Mouse (Mus musculus) kidney, postnatal 14 days (tissue): ENCODE results near the gene Rsrc1.

Experiments used
- DNase-seq: peaks from one replicate; pipeline ENCODE4 v3.0.0; 2022; ENCODE audit warnings: mixed read lengths

The Rsrc1 gene

GRCm38 (mm10) chr3:66981101-66981661 lies at the start of gene Rsrc1:
Gene Rsrc1 (plus strand): TSS chr3:66981390.
- peak; percentile 72 for DNase-seq

DNA sequence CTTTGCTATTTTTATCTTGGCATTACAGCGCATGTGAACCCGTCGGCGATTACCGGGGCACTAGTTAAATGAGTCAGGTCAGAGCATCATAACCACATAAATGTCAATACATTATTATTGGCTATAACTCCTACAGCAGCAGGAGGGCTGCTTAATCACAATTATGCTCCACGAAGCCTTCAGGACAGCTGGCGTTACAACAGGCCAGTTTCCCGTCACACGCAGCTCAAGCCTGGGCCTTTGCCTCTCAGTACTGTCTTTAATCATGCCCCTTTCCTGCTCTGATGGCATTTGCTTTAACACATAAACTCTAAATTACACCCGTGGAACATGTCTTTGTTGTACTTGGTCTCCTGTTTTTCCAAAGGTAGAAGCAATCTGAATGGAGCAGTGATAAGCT lies 41.5 kb upstream of the Rsrc1 start:
- DNase-seq = no peak

DNA sequence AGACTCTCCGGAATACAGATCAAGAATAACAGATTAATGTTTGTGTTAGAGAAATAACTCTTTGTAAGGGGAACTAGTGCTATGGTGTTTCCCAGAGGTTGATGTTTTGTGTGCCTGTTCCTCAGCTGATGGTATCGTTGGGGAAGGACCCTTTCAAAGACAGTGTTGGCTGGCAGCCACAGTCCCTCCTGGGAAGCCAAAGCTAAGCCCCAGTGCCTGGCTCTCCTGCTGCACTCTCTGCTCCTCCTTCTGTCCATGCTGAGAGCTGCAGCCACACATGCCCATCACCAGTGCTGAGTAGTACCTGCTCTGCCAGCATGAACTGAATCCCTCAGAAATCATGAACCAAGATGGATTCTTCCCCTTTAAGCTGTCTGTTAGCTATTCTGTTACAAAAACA lies 26.1 kb upstream of the Rsrc1 start:
- no peak for DNase-seq

DNA sequence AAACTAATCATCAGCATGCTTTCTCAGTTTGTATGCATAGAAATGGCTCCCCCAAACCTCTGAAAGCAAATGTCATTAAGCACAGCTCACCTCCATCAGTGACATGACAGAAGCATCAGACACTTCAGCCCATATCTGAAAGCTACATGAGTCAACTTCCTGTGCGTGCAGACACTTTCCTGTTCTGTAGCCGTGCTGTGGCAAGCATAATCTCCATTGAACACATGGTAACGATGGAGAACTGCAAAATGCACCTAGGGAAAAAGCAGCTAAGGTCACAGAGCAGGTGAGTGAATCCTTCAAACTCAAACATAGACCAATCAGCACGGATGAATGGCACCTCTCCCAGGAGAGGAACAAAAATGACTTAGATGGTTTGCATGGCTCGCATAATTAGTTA lies 21.2 kb upstream of the Rsrc1 start:
- DNase-seq = no peak

DNA sequence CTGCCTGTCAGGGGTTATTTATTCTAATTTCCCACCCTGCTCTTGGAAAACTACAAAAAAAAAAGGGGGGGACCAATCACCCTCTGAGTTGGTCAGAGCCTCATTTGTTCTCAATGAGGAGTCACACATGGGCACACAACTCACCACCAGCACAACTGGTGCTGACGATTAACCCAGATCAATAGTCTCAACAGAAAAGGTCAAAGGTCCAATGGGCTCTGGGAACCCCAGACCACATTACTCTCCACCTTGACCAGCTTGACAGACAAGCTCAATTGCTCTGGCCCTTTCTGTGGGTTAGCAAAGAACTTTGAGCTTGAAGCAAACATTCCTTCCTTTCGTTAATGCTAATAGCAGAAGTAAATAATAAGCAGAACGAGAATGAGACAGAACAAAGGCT lies 16.3 kb upstream of the Rsrc1 start:
- DNase-seq = no peak

- DNase-seq = no peak
Observed at GRCm38 (mm10) chr3:66967508-66967907, 13.7 kb upstream of the Rsrc1 start.

GRCm38 (mm10) chr3:66970261-66970660 lies 10.9 kb upstream of the Rsrc1 start:
- no peak for DNase-seq

DNA sequence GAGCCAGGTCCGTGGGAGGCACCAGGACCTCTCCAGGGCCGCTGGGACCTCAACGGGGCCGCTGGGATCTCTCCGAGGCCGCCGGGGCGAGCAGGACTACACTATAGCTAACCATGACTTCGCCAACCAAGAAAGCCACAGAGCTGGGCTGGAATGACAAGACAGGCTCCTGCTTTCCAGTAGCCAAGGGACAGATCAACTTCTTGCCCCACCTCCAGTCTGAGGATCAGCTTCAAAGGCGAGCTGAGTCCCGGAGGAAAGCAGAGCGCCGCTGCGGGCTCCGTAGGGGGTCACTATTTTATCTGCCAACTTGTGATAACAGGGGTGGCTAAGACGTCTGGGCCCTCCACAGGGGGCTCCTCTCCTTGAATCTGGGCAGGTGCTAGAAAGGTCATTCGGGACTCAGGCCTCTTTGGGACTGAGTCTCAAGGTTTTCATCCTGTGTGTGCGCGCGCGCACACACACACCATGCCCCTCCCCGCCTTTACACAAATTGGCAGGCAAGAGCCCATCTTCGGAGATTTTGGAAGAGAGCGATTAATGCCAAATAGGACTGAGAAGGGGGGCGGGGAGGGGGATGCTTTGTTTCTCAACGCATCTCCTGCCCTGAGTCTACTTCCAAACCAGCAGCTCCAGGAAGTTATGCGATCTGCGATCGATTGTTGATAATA lies 10.4 kb upstream of the Rsrc1 start:
- DNase-seq = no peak

- DNase-seq = no peak
Observed at GRCm38 (mm10) chr3:66972191-66972950, 8.8 kb upstream of the Rsrc1 start.

GRCm38 (mm10) chr3:66973391-66973943 lies 7.7 kb upstream of the Rsrc1 start:
- DNase-seq = peak; percentile 80

- DNase-seq = no peak
Observed at GRCm38 (mm10) chr3:66974501-66974900, 6.7 kb upstream of the Rsrc1 start.

GRCm38 (mm10) chr3:66976889-66977615 lies 4.1 kb upstream of the Rsrc1 start:
- no peak for DNase-seq

DNA sequence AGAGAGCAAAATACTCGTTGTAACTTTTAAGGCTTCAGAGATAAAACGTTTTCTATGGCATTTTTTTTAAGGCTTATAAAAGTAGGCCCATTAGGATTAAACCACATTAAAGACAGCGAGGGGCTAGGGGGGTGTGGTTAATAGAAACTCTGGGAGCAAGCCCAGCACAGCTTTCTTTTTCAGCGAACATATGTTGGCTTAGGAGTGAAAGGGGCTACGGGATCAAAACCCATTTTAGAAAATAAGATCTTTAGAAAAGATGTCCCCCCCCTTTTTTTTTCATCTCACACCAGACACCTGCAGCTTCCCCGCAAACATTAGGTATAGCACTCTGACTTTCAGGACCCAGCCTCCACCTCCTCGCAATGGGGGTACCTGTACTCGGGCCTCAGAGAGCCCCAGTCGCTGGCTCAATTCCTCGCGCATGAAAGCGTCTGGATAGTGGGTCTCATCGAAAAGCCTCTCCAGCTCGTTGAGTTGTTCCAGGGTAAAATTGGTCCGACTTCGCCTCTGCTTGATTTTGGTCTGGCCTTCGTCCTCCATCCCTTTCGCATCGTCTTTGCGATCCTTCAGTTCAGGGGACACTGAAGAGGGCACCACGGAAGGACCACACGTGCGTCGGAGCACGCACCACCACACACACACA lies 3.3 kb upstream of the Rsrc1 start:
- DNase-seq = no peak

GRCm38 (mm10) chr3:66978457-66979381 lies 2.5 kb upstream of the Rsrc1 start:
- no peak for DNase-seq

DNA sequence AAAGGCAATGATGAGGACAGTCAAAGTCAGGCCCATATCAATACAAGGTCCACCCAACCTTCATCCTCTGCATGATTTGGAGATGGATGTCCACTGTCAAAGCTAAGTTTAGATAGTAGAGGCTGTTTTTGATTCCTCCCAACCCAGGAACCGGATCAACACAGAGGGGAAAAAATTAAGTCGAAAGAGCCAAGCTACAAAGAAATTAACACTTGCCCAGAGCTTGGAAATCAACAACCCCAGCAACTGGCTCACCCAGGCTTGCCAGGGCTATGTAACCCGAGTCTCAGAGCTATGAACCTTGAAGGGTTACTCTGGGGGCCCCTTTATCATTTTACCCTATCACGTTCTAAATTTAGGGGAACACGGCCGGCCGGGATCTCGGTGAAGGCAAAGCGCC lies 1.7 kb upstream of the Rsrc1 start:
- no peak for DNase-seq

GRCm38 (mm10) chr3:66980111-66980975 lies 847 bp upstream of the Rsrc1 start:
- no peak for DNase-seq

GRCm38 (mm10) chr3:66981706-66982105 lies 516 bp downstream of the Rsrc1 start, which contains the start of gene Shox2:
Gene Shox2 (minus strand): TSS chr3:66981771.
- no peak for DNase-seq

DNA sequence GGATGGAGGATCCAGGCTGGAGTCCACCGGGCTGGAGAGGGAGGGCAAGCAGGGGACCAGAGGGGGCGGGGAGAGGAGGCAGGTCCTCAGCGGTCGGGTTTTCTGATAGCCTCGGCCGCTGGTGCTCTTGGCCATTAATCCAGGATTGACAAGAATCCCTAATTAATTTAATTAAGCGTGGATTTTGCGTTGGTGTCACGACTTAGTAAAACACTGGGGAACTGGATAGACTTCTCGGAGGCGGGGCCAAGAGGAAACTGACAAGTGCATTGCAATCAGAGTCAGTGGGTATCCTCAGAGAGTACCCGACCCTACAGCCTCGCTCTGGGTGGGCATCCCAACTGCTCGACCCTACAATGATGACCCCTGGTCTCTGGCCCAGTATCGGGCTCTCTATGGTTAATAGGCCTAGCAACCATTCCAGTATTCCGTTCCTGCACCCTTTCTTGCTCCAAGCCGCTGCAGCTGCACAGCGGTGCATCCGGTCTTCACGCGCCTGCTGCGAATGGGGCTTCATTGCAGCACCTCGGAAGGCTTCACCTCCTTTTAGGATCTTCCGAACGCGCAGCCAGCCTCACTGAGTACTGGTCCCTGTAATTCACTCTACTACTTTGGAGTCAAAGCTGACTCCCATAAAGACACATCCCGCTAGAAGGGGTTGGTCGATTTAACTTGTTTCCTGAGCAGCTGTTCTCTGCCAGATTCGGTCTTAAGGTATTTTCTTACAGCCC lies 1.2 kb downstream of the Rsrc1 start:
- DNase-seq = peak; percentile 28

DNA sequence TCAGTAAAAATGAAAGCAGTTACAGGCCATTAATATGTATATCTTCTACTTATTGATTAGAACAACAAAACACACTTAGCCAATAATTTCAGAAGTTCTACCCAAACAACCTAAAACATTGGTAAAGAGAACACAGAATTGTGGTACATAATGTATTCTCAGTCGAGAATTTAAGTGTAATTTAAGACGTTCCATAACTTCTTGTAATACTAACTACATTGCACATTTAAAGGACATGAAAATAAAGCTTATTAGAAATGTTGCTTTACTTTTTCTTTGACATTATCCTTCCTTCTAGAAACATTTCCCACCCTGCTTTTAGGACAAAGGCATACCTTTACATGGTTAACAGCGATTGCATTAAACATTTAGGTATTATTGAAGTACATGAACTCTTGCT lies 2.3 kb downstream of the Rsrc1 start:
- no peak for DNase-seq
